Mouse (Mus musculus) B cell, adult (primary cell): Measurements from ENCODE around the gene Dnhd1. TPM values are rescaled to one million over a fixed set of nuclear protein-coding genes. Genes with fewer than 3 reads are reported as not detected.

Experiments used
- total RNA-seq: library from RNA; stranded (reverse); gene quantifications from 4 replicates; pipeline ENCODE4 v1.2.4, GENCODE M21; 2023; ENCODE audit not compliant: inconsistent age

Dnhd1 gene
- total RNA-seq, result 2.9 to 11.5 TPM (median 9.5 TPM) in 4 replicates

GRCm38 (mm10) chr7:105650639-105651435 is at the start of gene Dnhd1:
Gene Dnhd1 (plus strand): TSS chr7:105650827.

GRCm38 (mm10) chr7:105633127-105633800 is 17.4 kb upstream of the Dnhd1 start, which contains the start of gene Trim3:
Gene Trim3 (minus strand): TSS chr7:105633571.

GRCm38 (mm10) chr7:105639756-105640155 is 10.9 kb upstream of the Dnhd1 start, which contains the start of gene Timm10b:
Gene Timm10b (plus strand): TSS chr7:105640056.

DNA sequence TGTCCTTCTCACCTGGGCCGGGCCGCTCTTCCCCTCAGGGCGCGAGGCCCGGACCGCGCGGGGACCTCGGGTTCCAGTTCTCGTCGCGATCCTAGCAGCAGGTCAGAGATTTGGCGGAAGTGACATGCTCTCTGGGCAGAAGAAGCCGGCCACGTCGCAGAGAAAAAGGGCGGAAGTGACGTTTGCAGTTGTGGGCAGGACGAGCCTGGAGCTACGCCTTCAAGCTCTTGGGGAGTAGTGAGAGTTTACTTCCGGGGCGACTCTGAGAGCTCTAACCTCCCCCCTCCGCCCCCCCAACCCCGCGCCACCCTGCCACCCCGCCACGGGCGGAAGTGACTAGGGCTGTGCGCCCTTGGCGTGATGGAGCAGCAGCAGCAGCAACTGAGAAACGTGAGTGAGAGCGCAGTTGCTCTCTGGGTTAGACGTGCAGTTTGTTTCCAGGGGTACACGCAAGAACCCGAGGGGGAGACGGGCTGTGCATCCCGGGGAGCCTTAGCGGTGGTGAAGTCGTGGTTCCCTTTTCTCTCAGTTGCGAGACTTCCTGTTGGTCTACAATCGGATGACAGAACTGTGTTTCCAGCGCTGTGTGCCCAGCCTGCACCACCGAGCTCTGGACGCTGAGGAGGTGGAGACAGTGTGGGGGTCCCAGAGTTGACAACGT is 10.3 kb upstream of the Dnhd1 start, which contains the start of the genes Arfip2 and Gm45799:
Arfip2 (minus strand) TSS at position 184 of the 661 bp plus-strand sequence.
Gm45799 (plus strand) TSS at position 320 of the 661 bp plus-strand sequence.

DNA sequence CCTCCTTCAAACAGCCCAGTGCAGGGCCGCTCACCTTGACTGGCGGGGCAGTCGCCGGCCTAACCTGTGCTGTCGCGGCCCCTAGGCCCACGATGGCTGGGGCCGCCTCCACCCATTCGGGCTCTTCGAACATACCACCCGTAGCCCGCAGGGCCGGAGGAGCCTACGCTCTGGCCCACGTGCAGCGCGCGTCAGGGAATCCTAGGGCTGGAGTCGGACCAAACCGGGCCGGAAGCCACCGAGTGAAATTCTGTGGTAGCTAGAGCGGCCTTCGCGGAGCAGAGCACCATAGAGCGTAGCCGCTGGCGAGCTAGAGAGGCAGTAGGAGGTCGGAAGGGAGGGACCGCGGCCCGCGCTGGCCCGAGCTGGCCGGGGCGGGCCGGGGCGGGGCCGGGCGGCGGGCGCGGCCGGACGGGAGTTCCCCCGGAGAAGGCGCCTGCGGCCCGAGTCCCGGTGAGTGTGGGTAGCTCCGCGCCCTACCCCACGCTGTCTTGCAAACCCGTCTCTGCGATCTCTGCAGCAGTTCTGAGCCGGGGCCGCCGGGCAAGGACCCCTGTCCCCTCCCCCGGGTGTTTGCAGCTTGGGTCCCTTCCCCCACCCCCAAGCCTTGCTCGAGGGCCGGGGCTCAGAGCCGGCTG is 85.8 kb downstream of the Dnhd1 start, which contains the start of gene Ilk:
Ilk (plus strand) TSS at position 329 of the 638 bp plus-strand sequence.

DNA sequence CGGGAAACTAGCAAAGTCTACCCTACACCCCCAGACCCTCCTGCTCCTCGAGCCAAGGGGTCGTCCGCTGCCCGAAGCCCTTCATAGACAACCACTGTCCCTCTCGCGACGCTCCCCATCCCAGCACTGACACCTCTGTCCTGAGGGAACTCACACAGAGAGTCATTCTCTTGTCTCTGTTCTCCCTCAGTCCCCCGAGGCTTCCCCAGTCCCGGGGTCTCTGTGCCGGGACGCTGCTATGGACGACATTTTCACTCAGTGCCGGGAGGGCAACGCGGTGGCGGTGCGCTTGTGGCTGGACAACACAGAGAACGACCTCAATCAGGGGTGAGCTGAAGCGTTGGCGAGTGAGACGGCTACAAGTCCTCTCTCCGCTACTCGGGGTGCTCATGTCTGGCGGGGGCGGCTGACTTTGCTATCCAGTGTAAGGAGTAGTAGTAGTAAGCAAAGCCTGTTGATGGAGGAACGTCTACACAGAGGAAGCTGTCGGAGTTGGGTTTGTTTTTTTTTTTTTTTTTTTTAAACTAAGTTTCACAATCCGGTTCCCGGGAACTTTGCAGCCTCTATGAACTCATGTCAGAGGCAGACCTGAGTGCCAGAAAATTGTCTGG is 86.4 kb downstream of the Dnhd1 start, which contains the start of gene Rrp8:
Rrp8 (minus strand) TSS at position 475 of the 611 bp plus-strand sequence.

DNA sequence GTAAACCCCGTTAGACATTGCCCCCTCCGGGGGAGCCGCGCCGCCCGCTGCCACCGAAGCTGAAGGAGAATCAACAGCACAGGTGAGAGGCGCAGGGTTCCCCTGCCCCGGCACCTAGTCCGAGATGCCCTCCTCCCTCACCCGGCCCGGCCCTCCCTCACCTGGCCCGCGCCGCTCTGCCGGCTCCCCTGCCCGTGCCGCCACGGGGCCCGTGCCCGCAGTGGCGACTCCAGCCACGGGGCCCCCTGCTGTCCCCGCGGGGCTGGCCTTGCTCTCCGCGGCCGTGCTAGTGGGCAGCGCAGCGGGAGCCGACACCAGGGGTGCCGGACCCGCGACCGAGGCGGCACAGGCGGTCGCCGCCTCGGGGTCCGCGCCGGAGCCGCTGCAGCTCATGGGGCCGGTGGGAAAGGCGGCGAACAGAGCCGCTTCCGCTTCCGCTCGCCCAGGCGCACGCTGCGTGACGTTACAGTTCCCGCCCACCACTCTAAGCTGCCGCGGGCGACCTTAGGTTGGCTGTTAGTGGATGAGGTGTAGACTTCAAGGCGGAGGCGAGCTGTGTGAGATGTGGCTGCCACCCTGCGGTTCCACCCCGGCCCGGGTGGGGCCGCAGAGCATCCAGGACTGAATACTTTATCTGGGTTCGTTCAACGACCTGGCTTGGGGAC is 93.4 kb downstream of the Dnhd1 start, which contains the start of gene Taf10:
Taf10 (minus strand) TSS at position 436 of the 665 bp plus-strand sequence.

DNA sequence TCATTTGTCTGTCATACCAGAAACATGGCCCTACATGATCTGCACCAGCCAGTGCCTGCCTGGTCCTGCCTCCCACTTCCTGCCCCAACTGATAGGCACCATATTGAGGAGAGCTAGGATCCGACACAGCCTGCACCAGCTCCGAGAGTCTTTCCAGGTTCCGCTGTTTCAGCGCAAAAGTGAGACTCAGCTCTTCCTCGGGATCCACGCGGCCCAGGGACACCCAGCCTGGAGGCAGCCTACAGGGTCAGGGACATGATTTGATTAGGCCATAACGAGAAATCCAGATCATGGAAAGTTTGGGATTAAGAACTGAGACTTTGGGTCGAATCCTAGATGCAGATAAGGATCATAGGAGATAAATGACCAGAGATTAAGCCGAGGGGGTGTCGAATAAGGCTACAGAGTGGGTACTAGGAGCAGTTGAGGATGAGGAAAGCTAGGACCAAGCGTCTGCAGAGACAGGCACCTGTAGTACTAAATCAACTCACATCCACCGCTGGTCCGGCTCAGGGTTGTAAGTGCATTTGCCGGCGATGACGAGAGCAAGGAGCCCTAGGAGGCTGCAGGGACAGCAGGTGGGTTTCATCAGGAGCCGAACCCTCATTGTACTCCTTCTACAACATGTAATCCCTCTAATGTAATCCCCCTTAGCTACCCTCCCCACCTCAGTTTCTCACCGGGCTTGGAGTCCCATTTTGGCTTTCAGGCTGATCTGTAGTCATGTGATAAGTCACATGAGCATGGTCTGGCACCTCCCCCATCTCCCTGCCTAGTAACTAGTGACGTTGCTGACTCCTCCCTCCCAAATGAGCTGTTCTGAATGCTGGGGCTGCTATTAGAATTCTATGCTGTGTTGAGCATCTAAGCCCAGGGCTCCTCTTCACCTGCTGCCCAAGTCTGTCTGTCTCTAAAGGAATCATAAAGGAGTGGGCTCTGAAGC is 101.1 kb downstream of the Dnhd1 start, which contains the start of gene Tpp1:
Tpp1 (minus strand) TSS at position 745 of the 943 bp plus-strand sequence.

Other genes starting within 250 kb of the Dnhd1 start
- not detected in 4 replicates for gene Cnga4, start 246.3 kb upstream of the Dnhd1 start, total RNA-seq
- not detected in 4 replicates for gene Cckbr, start 225.1 kb upstream of the Dnhd1 start, total RNA-seq
- gene Cavin3, start 168.5 kb upstream of the Dnhd1 start, total RNA-seq, result 0.32 TPM in 1 of 4 replicates, not detected in the others
- gene Smpd1, start 96.5 kb upstream of the Dnhd1 start, total RNA-seq, result 20.7 to 26.4 TPM (median 22.0 TPM) in 4 replicates
- gene Apbb1, start 69.2 kb upstream of the Dnhd1 start, total RNA-seq, result 2.5 to 4.7 TPM (median 2.9 TPM) in 4 replicates
- 0.45 TPM in 1 of 4 replicates, not detected in the others for gene Hpx, start 50.7 kb upstream of the Dnhd1 start, total RNA-seq
- gene Trim3, start 17.3 kb upstream of the Dnhd1 start, total RNA-seq, result 27.5 to 34.8 TPM (median 29.2 TPM) in 4 replicates
- gene Timm10b, start 10.8 kb upstream of the Dnhd1 start, total RNA-seq, result 51.6 to 73.3 TPM (median 63.1 TPM) in 4 replicates
- 37.3 to 51.9 TPM (median 41.4 TPM) in 4 replicates for gene Arfip2, start 10.4 kb upstream of the Dnhd1 start, total RNA-seq
- gene Gm45799, start 10.3 kb upstream of the Dnhd1 start, total RNA-seq, result 13.5 to 24.2 TPM (median 18.6 TPM) in 4 replicates
- gene Ilk, start 85.8 kb downstream of the Dnhd1 start, total RNA-seq, result 72.8 to 88.4 TPM (median 77.2 TPM) in 4 replicates
- gene Rrp8, start 86.6 kb downstream of the Dnhd1 start, total RNA-seq, result 22.9 to 29.9 TPM (median 23.8 TPM) in 4 replicates
- 181 to 207 TPM (median 199 TPM) in 4 replicates for gene Taf10, start 93.5 kb downstream of the Dnhd1 start, total RNA-seq
- 73.2 to 75.2 TPM (median 74.8 TPM) in 4 replicates for gene Tpp1, start 101.4 kb downstream of the Dnhd1 start, total RNA-seq
- gene Dchs1, start 136.8 kb downstream of the Dnhd1 start, total RNA-seq, result 0.09 to 0.77 TPM in 2 of 4 replicates, not detected in the others
- 49.2 to 69.7 TPM (median 52.5 TPM) in 4 replicates for gene Mrpl17, start 160.3 kb downstream of the Dnhd1 start, total RNA-seq